Mouse (Mus musculus): ENCODE data around the gene Pcdh15.

DNA sequence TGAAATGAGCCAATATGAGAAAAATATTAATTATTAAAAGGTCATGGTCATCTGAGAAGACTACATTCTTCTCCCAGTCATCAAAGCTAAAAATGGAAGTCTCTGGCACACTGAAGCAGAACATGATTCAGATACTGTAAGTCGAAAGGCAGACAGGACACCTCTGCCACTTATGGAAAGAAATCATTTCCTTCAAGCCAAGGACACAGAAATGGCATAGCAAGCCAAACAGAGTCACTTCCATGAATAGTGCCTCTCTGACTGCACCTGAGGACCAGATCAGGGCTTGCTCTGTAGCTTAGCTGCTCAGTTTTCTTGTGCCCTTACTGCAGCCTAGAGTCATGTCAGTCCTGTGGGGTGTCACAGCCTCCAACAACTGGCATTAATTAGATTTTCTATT lies 234.3 kb downstream of the Pcdh15 start:
- no peak for TF ChIP-seq CTCF (IDR thresholded peaks at IDR 0.05; ENCODE audit: low read depth)
- TF ChIP-seq EP300 (IDR thresholded peaks at IDR 0.05; ENCODE audit: low read depth), result no peak
